Mouse (Mus musculus) c-Kit-positive CD71-positive TER-119-negative erythroid progenitor cells, embryonic 14.5 days (primary cell): ENCODE measurements around the gene Akr1cl.

Experiments used
- DNase-seq: peaks from one replicate; pipeline ENCODE4 v3.0.0-alpha.2; 2013; ENCODE audit warnings: low read depth

Akr1cl gene

GRCm38 (mm10) chr1:64988176-64988575, 44.4 kb downstream of the Akr1cl start:
- no peak for DNase-seq

GRCm38 (mm10) chr1:64986120-64986519, 46.4 kb downstream of the Akr1cl start:
- peak; percentile 37 for DNase-seq

GRCm38 (mm10) chr1:64983247-64983646, 49.3 kb downstream of the Akr1cl start:
- DNase-seq, result no peak

- no peak for DNase-seq
Measured at GRCm38 (mm10) chr1:64978321-64978799, 54.2 kb downstream of the Akr1cl start.

- DNase-seq, result no peak
Measured at GRCm38 (mm10) chr1:64975346-64975745, 57.2 kb downstream of the Akr1cl start.

- no peak for DNase-seq
Measured at GRCm38 (mm10) chr1:64970685-64971084, 61.9 kb downstream of the Akr1cl start.
